Mouse (Mus musculus): ENCODE results near the gene Pik3r5.

Pik3r5 gene

GRCm38 (mm10) chr11:68431699-68432360 is at the start of gene Pik3r5:
Gene Pik3r5 (plus strand): TSS chr11:68432121.
- DNase-seq (ENCODE audit: low read depth): peak; percentile 76

GRCm38 (mm10) chr11:68383519-68383918 is 48.4 kb upstream of the Pik3r5 start:
- no peak for DNase-seq (ENCODE audit: low read depth)

GRCm38 (mm10) chr11:68384131-68384530 is 47.8 kb upstream of the Pik3r5 start:
- DNase-seq (ENCODE audit: low read depth): no peak

- no peak for DNase-seq (ENCODE audit: low read depth)
These were observed 47.3 kb upstream of the Pik3r5 start for GRCm38 (mm10) chr11:68384592-68385020.

GRCm38 (mm10) chr11:68385021-68385821 is 46.7 kb upstream of the Pik3r5 start:
- DNase-seq (ENCODE audit: low read depth): no peak

- no peak for DNase-seq (ENCODE audit: low read depth)
These were observed 45.9 kb upstream of the Pik3r5 start for GRCm38 (mm10) chr11:68385921-68386588.

GRCm38 (mm10) chr11:68386589-68387440 is 45.1 kb upstream of the Pik3r5 start:
- DNase-seq (ENCODE audit: low read depth): no peak

GRCm38 (mm10) chr11:68387441-68387760 is 44.5 kb upstream of the Pik3r5 start:
- DNase-seq (ENCODE audit: low read depth): no peak

GRCm38 (mm10) chr11:68387971-68388654 is 43.8 kb upstream of the Pik3r5 start:
- no peak for DNase-seq (ENCODE audit: low read depth)

GRCm38 (mm10) chr11:68388655-68389015 is 43.3 kb upstream of the Pik3r5 start:
- no peak for DNase-seq (ENCODE audit: low read depth)

GRCm38 (mm10) chr11:68389621-68390020 is 42.3 kb upstream of the Pik3r5 start:
- no peak for DNase-seq (ENCODE audit: low read depth)

- DNase-seq (ENCODE audit: low read depth): no peak
These were observed 41.3 kb upstream of the Pik3r5 start for GRCm38 (mm10) chr11:68390381-68391287.

- no peak for DNase-seq (ENCODE audit: low read depth)
These were observed 37.9 kb upstream of the Pik3r5 start for GRCm38 (mm10) chr11:68393897-68394490.

- no peak for DNase-seq (ENCODE audit: low read depth)
These were observed 37.2 kb upstream of the Pik3r5 start for GRCm38 (mm10) chr11:68394749-68395148.

- DNase-seq (ENCODE audit: low read depth): no peak
These were observed 36.4 kb upstream of the Pik3r5 start for GRCm38 (mm10) chr11:68395546-68395945.

GRCm38 (mm10) chr11:68398891-68399547 is 32.9 kb upstream of the Pik3r5 start:
- no peak for DNase-seq (ENCODE audit: low read depth)

- DNase-seq (ENCODE audit: low read depth): no peak
These were observed 32.3 kb upstream of the Pik3r5 start for GRCm38 (mm10) chr11:68399548-68400020.

GRCm38 (mm10) chr11:68400021-68400671 is 31.8 kb upstream of the Pik3r5 start:
- DNase-seq (ENCODE audit: low read depth): no peak

GRCm38 (mm10) chr11:68400727-68401219 is 31.1 kb upstream of the Pik3r5 start, which contains the start of gene Ntn1:
Gene Ntn1 (minus strand): TSS chr11:68400823.
- DNase-seq (ENCODE audit: low read depth): no peak

All from c-Kit-positive CD71-negative TER-119-negative erythroid progenitor cells, embryonic 14.5 days (primary cell).